Mouse (Mus musculus): Measurements from ENCODE around the gene Ebpl. TPM values are rescaled to one million over a fixed set of nuclear protein-coding genes. Genes with fewer than 3 reads are reported as not detected.

The Ebpl gene
- polyA plus RNA-seq, 1 experiment, result 10.8 TPM

DNA sequence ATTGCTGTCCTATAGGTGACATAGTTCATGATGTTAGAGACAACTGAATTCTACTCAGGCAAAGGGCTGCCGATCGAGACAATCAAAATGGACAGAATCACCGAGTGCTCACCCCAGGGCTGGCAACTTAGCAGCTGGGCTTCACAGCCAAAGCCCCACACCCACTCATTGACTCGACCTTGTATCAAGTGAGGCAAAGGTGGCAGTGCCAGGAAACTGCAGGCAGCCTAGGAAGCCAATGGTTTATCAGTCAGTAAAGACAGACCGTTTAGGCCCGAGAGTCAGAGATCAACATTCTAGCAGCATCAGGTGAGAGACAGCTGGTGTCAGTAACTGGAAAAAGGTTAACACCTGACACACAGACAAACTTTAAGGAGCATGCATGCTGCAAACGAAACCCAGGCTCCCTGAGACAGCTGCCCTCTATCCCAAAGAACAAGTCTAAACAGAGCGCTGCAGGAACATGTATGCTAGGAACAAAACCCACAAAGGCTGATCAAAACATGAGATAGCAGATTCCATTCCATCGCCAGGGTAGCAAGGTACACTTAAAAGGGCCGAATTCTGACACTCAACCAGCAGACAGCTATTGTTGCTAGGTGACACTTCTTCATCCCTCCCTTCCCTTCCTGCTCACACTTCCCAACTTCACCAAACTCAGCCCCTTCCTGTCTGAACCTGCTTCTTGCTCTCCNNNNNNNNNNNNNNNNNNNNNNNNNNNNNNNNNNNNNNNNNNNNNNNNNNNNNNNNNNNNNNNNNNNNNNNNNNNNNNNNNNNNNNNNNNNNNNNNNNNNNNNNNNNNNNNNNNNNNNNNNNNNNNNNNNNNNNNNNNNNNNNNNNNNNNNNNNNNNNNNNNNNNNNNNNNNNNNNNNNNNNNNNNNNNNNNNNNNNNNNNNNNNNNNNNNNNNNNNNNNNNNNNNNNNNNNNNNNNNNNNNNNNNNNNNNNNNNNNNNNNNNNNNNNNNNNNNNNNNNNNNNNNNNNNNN lies 5.7 kb downstream of the Ebpl start:
- H3K4me3 ChIP-seq (ENCODE audit: low read depth, low read length), result no peak overlapping the region
- no peaks in the 10 kb centered on the region for H3K9me3 ChIP-seq (replicated peaks; ENCODE audit: control insufficient read depth, insufficient read depth, low read length, poor library complexity, severe bottlenecking)
- H3K27me3 ChIP-seq (ENCODE audit: control insufficient read depth, insufficient read depth, low read length, poor library complexity, severe bottlenecking), result no peaks in the 10 kb centered on the region
- H3K27ac ChIP-seq (ENCODE audit: insufficient read depth, low read length), result no peak overlapping the region
- no peak overlapping the region for H3K9ac ChIP-seq (ENCODE audit: low read depth, poor library complexity, severe bottlenecking)
- H3K4me1 ChIP-seq (ENCODE audit: control insufficient read depth, insufficient read depth, low read length), result no peaks in the 10 kb centered on the region
- H3K36me3 ChIP-seq (ENCODE audit: control insufficient read depth, insufficient read depth, low read length, poor library complexity, severe bottlenecking), result no peaks in the 10 kb centered on the region
- TF ChIP-seq EP300 (IDR thresholded peaks at IDR 0.05; ENCODE audit: insufficient read depth, low read depth, low read length) (no peak), CTCF (IDR thresholded peaks at IDR 0.05; ENCODE audit: low read depth, low read length) (no peak), POLR2A (IDR thresholded peaks at IDR 0.05; ENCODE audit: insufficient read depth, low read length) (no peak)

DNA sequence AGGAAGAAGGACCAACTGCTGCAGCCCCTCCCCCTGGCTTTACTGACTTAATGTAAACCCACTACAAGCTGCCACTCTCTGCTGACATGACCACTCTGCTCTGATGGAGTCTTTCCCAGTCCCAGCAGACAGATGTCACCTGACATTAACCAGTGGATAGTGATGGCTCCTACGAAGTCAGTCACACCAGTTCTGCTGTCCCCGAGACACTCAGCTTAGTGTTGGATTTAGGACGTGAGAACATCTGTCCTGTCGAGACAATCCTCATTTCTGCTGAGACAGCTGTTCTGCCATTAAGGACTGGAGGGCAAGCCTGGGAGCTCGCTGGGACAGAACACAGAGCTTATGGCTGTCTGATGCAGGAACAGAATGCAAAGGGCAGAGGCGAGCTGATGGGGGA lies 9.4 kb downstream of the Ebpl start:
- Histone ChIP-seq H3K36me3 (ENCODE audit: control insufficient read depth, insufficient read depth, low read length, poor library complexity, severe bottlenecking) (no peaks in the 10 kb centered on the region), H3K27ac (ENCODE audit: insufficient read depth, low read length) (no peak overlapping the region), H3K9ac (ENCODE audit: low read depth, poor library complexity, severe bottlenecking) (no peak overlapping the region), H3K9me3 (replicated peaks; ENCODE audit: control insufficient read depth, insufficient read depth, low read length, poor library complexity, severe bottlenecking) (no peaks in the 10 kb centered on the region), H3K27me3 (ENCODE audit: control insufficient read depth, insufficient read depth, low read length, poor library complexity, severe bottlenecking) (no peaks in the 10 kb centered on the region), H3K4me1 (ENCODE audit: control insufficient read depth, insufficient read depth, low read length) (no peaks in the 10 kb centered on the region), H3K4me3 (ENCODE audit: low read depth, low read length) (no peak overlapping the region)
- TF ChIP-seq CTCF (IDR thresholded peaks at IDR 0.05; ENCODE audit: low read depth, low read length), result no peak
- no peak for TF ChIP-seq POLR2A (IDR thresholded peaks at IDR 0.05; ENCODE audit: insufficient read depth, low read length)
- no peak for TF ChIP-seq EP300 (IDR thresholded peaks at IDR 0.05; ENCODE audit: insufficient read depth, low read depth, low read length)

DNA sequence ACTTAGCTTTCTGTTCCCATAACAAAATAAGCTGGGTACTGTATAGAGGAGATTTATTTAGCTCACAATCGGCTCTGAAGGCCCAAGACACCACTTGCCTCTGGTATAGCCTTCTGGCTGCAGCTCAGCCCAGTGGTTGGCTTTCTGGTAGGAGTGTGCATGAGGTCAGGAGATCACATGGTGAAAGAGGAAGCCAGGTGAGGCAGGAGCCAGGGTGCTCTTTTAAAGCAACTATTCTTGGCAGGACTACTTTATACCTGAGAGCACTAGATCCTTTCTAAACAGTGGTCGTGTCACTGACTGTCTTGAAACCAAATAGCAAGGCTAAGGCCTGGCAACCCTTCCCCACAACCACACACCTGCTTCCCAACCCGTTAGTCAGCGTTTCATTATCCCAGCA lies 10.4 kb downstream of the Ebpl start:
- H3K4me1 ChIP-seq (ENCODE audit: control insufficient read depth, insufficient read depth, low read length), result peaks cover 1% of the 10 kb centered on the region
- TF ChIP-seq POLR2A (IDR thresholded peaks at IDR 0.05; ENCODE audit: insufficient read depth, low read length) (no peak), EP300 (IDR thresholded peaks at IDR 0.05; ENCODE audit: insufficient read depth, low read depth, low read length) (no peak), CTCF (IDR thresholded peaks at IDR 0.05; ENCODE audit: low read depth, low read length) (no peak)
- H3K4me3 ChIP-seq (ENCODE audit: low read depth, low read length), result no peak overlapping the region
- H3K27me3 ChIP-seq (ENCODE audit: control insufficient read depth, insufficient read depth, low read length, poor library complexity, severe bottlenecking), result no peaks in the 10 kb centered on the region
- no peak overlapping the region for H3K9ac ChIP-seq (ENCODE audit: low read depth, poor library complexity, severe bottlenecking)
- H3K36me3 ChIP-seq (ENCODE audit: control insufficient read depth, insufficient read depth, low read length, poor library complexity, severe bottlenecking), result no peaks in the 10 kb centered on the region
- no peak overlapping the region for H3K27ac ChIP-seq (ENCODE audit: insufficient read depth, low read length)
- H3K9me3 ChIP-seq (replicated peaks; ENCODE audit: control insufficient read depth, insufficient read depth, low read length, poor library complexity, severe bottlenecking), result no peaks in the 10 kb centered on the region

DNA sequence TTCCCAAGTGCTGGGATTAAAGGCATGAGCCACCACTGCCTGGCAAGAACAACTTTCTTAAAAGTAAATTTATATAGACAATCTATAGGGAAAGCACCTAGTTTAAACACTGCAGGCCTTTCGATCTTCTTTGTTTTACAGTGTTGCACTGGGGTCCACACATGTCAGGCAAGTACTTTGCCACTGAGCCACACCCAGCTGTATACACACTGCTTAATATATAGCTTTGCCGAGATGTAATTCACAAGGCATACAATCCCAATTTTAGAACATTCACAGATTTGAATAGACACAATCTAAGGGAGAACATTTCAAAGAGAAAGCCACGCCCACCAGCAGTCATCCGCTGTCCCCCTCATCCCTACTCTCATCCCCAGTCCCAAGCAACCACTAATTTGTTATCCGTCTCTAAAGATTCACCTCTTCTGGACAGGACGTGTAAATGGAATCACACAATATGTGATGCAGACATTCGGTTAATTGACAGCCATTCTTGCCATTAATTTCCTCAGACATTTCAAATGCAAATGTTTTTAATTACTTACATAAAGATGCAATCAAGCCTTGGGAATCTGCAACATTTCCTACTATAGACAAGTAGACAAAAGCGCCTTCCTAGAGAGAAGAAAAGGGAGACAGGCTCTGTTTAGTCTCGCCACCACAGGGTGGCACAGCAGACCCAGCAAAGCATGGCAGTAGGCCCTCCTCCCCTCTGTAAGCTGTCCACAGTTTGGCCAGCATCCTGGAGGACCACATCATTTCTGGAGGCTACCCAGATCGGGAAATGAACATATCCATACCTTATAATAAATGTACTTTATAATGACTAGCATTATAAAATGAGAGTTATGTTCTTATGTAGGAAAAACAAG lies 13.2 kb downstream of the Ebpl start:
- Histone ChIP-seq H3K9ac (ENCODE audit: low read depth, poor library complexity, severe bottlenecking) (no peak overlapping the region), H3K4me3 (ENCODE audit: low read depth, low read length) (no peak overlapping the region), H3K27ac (ENCODE audit: insufficient read depth, low read length) (no peak overlapping the region), H3K4me1 (ENCODE audit: control insufficient read depth, insufficient read depth, low read length) (peaks cover 3% of the 10 kb centered on the region), H3K36me3 (ENCODE audit: control insufficient read depth, insufficient read depth, low read length, poor library complexity, severe bottlenecking) (no peaks in the 10 kb centered on the region), H3K27me3 (ENCODE audit: control insufficient read depth, insufficient read depth, low read length, poor library complexity, severe bottlenecking) (no peaks in the 10 kb centered on the region), H3K9me3 (replicated peaks; ENCODE audit: control insufficient read depth, insufficient read depth, low read length, poor library complexity, severe bottlenecking) (no peaks in the 10 kb centered on the region)
- TF ChIP-seq CTCF (IDR thresholded peaks at IDR 0.05; ENCODE audit: low read depth, low read length) (peak; percentile 32), POLR2A (IDR thresholded peaks at IDR 0.05; ENCODE audit: insufficient read depth, low read length) (no peak), EP300 (IDR thresholded peaks at IDR 0.05; ENCODE audit: insufficient read depth, low read depth, low read length) (no peak)

DNA sequence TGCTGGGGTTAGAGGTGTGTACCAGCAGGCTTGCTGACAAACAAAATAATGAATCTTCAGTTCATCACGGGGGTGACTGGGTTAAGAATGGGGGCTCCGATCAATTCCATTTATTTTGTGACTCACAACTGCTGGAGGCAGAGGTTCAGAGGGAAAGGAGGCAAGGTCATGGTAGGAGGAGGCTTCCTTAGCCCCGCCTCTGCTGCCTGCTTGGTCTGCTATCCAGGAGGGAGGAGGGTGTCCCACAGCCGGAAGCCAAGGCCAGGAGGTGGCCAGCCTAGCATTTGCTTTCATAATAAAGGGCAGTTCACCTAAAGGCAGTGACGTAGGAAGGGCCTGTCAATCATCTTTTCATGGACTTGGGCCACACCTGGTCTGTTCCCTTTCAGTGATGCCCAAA lies 15.6 kb downstream of the Ebpl start:
- Histone ChIP-seq H3K4me1 (ENCODE audit: control insufficient read depth, insufficient read depth, low read length) (peaks cover 3% of the 10 kb centered on the region), H3K9me3 (replicated peaks; ENCODE audit: control insufficient read depth, insufficient read depth, low read length, poor library complexity, severe bottlenecking) (no peaks in the 10 kb centered on the region), H3K9ac (ENCODE audit: low read depth, poor library complexity, severe bottlenecking) (no peak overlapping the region), H3K27me3 (ENCODE audit: control insufficient read depth, insufficient read depth, low read length, poor library complexity, severe bottlenecking) (no peaks in the 10 kb centered on the region), H3K36me3 (ENCODE audit: control insufficient read depth, insufficient read depth, low read length, poor library complexity, severe bottlenecking) (no peaks in the 10 kb centered on the region), H3K4me3 (ENCODE audit: low read depth, low read length) (no peak overlapping the region), H3K27ac (ENCODE audit: insufficient read depth, low read length) (no peak overlapping the region)
- TF ChIP-seq CTCF (IDR thresholded peaks at IDR 0.05; ENCODE audit: low read depth, low read length), result no peak
- TF ChIP-seq EP300 (IDR thresholded peaks at IDR 0.05; ENCODE audit: insufficient read depth, low read depth, low read length), result no peak
- no peak for TF ChIP-seq POLR2A (IDR thresholded peaks at IDR 0.05; ENCODE audit: insufficient read depth, low read length)

Measured in ES-Bruce4 (cell line).